In the genomic region with DNA sequence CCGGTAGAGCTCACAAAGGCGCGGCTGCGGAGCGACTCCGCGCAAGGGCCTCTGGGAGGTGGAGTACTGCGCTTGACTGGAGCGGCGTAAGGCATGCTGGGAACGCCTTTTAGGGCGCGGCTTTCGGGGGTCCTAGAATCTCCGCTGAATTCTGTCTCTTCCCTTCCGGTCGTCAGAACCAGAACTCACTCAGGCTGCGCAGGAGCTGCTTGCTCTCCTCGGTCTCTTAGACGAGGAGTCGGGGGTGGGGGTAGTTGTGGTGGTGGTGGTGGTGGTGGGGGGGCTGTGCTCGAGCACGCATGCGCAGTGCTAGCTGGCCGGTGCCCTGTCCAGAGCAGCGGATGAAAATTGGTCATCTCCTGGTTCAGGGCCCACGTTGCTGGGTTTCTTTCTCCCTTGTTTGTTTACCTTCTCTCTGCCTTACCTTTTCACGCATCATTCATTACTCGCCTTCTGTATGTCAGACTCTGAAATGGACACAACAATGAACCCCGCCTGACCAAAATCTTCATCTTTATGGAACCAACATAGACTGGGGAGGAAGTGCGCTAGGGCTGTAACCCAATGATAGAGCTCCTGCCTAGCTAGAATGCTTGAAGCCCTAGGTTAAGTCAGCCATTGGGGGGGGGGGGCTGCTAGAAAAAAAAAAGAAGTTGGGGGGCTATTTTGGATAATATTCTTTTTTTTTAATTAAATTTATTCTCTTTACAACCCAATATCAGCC, we compare ENCODE assay signal across 8 mouse cellular contexts. TPM values are rescaled to one million over a fixed set of nuclear protein-coding genes. Genes with fewer than 3 reads are reported as not detected.
DNase-seq lines count a peak whose midpoint lies in the region; ATAC-seq lines count a peak whose summit lies in the region.

A gene (minus strand): TSS at position 53 of the 724 bp plus-strand sequence.

- peak; percentile 73 to 76 for DNase-seq in adrenal gland, adult 18-20 months (ENCODE audit: low spot score in 2 of 2)
- DNase-seq in embryo, embryonic 10.5 days (ENCODE audit: low spot score), result peak; percentile 92
- peak; percentile 71 for DNase-seq in gastrocnemius, postnatal 10 days
- peak; percentile 42 for DNase-seq in hindlimb bud, embryonic 11.5 days (ENCODE audit: extremely low spot score, low read depth, low spot score)
- peak; percentile 72 to 81 for DNase-seq in left cerebral cortex, adult 8-10 months (ENCODE audit: low spot score in 2 of 2)
- peak; percentile 91 for DNase-seq in right cerebral cortex, adult 18-20 months
- DNase-seq in urinary bladder, adult 2 months (ENCODE audit: low spot score), result peak; percentile 58

- peak; percentile 97 for ATAC-seq in megakaryocyte, adult 5-6 weeks (ENCODE audit: poor library complexity, severe bottlenecking)

RNA-seq across cellular contexts. Expression of the gene that starts here (rescaled TPM):
- 1 to 10 TPM; 3.1 to 3.3 TPM for total RNA-seq in adrenal gland, adult 18-20 months (2021)
- 1 to 10 TPM in 1 of 2 experiments, under 1 TPM in 1; 0.47 to 1.0 TPM for total RNA-seq in gastrocnemius, postnatal 10 days (2021)
- total RNA-seq in left cerebral cortex, adult 8-10 months (2022), result 10 to 100 TPM in 1 of 4 experiments, 1 to 10 TPM in 3; 9.3 to 10.0 (median 9.6) TPM
- total RNA-seq in megakaryocyte, adult 5-6 weeks (2015), result 0.96 and 1.3 TPM in 2 replicates
- total RNA-seq in megakaryocyte, adult 5-6 weeks (2017), result 0.88 and 1.8 TPM in 2 replicates
- polyA plus RNA-seq in urinary bladder, adult 2 months (2012; rRNA removed), result 2.8 TPM in 2 replicates

Comparison
In these comparisons a context has a peak if more than half of its experiments do, and no peak if none do; other contexts are left out.
1. Peak in every context shown above with its lines: DNase-seq and ATAC-seq.
2. DNase-seq: peak in every context shown above with its lines; median percentile 92 in embryo, embryonic 10.5 days; 91 in right cerebral cortex, adult 18-20 months; 76 in left cerebral cortex, adult 8-10 months; 74 in adrenal gland, adult 18-20 months; 71 in gastrocnemius, postnatal 10 days; 58 in urinary bladder, adult 2 months; 42 in hindlimb bud, embryonic 11.5 days.